Mouse (Mus musculus): ENCODE measurements around the gene Acsf2. TPM values are rescaled to one million over a fixed set of nuclear protein-coding genes. Genes with fewer than 3 reads are reported as not detected.

Acsf2 gene
- polyA plus RNA-seq, 1 experiment from 2014 or later = 1.6 TPM

GRCm38 (mm10) chr11:94539761-94540160 is 61.9 kb downstream of the Acsf2 start:
- 82% methylated on average over 7 of the region's 7 CpGs for WGBS
- Histone ChIP-seq H3K27ac (no peak overlapping the region), H3K4me1 (replicated peaks) (peaks cover 12% of the 10 kb centered on the region), H3K9me3 (no peaks in the 10 kb centered on the region), H3K9ac (no peak overlapping the region), H3K4me3 (no peak overlapping the region), H3K4me2 (no peak overlapping the region), H3K27me3 (no peaks in the 10 kb centered on the region), H3K36me3 (peaks cover 9% of the 10 kb centered on the region; the same call in 1 of the 2 replicates)
- no peak for ATAC-seq (ENCODE audit: low FRiP score)

GRCm38 (mm10) chr11:94538733-94539292 is 62.9 kb downstream of the Acsf2 start:
- no peaks in the 10 kb centered on the region for H3K9me3 ChIP-seq
- no peaks in the 10 kb centered on the region for H3K27me3 ChIP-seq
- no peak for ATAC-seq (ENCODE audit: low FRiP score)
- H3K4me1 ChIP-seq (replicated peaks) = peaks cover 6% of the 10 kb centered on the region; the same call in 1 of the 2 replicates
- peaks cover 9% of the 10 kb centered on the region; the same call in 1 of the 2 replicates for H3K36me3 ChIP-seq
- no peak overlapping the region for H3K4me2 ChIP-seq
- H3K27ac ChIP-seq = no peak overlapping the region
- H3K4me3 ChIP-seq = no peak overlapping the region
- 70% methylated on average over 8 of the region's 8 CpGs for WGBS
- no peak overlapping the region; the same call in 1 of the 2 replicates for H3K9ac ChIP-seq

- Histone ChIP-seq H3K4me2 (no peak overlapping the region), H3K9ac (no peak overlapping the region), H3K27ac (no peak overlapping the region), H3K9me3 (no peaks in the 10 kb centered on the region), H3K4me3 (no peak overlapping the region), H3K36me3 (no peaks in the 10 kb centered on the region), H3K27me3 (no peaks in the 10 kb centered on the region), H3K4me1 (replicated peaks) (peaks cover 6% of the 10 kb centered on the region; the same call in 1 of the 2 replicates)
- ATAC-seq (ENCODE audit: low FRiP score) = no peak
- 73% methylated on average over 8 of the region's 8 CpGs for WGBS
Observed at GRCm38 (mm10) chr11:94533171-94533570, 68.5 kb downstream of the Acsf2 start.

GRCm38 (mm10) chr11:94528879-94529278 is 72.8 kb downstream of the Acsf2 start:
- no peaks in the 10 kb centered on the region for H3K36me3 ChIP-seq
- 57% methylated on average over 3 of the region's 3 CpGs for WGBS
- no peak overlapping the region for H3K9ac ChIP-seq
- no peak overlapping the region for H3K27ac ChIP-seq
- no peaks in the 10 kb centered on the region for H3K27me3 ChIP-seq
- H3K4me2 ChIP-seq = no peak overlapping the region
- 0 out of 2 replicates have a peak, but pooled peaks cover 9% of the 10 kb centered on the region for H3K4me1 ChIP-seq (replicated peaks)
- H3K9me3 ChIP-seq = no peaks in the 10 kb centered on the region
- H3K4me3 ChIP-seq = no peak overlapping the region
- ATAC-seq (ENCODE audit: low FRiP score) = no peak

GRCm38 (mm10) chr11:94526171-94526879 is 75.3 kb downstream of the Acsf2 start:
- Histone ChIP-seq H3K27me3 (no peaks in the 10 kb centered on the region), H3K4me1 (replicated peaks) (peaks cover 13% of the 10 kb centered on the region; the same call in 1 of the 2 replicates), H3K36me3 (no peaks in the 10 kb centered on the region), H3K9ac (no peak overlapping the region), H3K9me3 (no peaks in the 10 kb centered on the region), H3K4me3 (no peak overlapping the region), H3K27ac (no peak overlapping the region), H3K4me2 (no peak overlapping the region)
- 37% methylated on average over 9 of the region's 9 CpGs for whole genome bisulfite sequencing
- ATAC-seq (ENCODE audit: low FRiP score) = no peak

GRCm38 (mm10) chr11:94521219-94521843 is 80.3 kb downstream of the Acsf2 start, which contains the start of gene Mycbpap:
TSS of gene Mycbpap (minus strand) at chr11:94521742.
- under 1% methylated on average over 42 of the region's 42 CpGs for WGBS
- peak; percentile 75 for ATAC-seq (ENCODE audit: low FRiP score)

GRCm38 (mm10) chr11:94513452-94513851 is 88.2 kb downstream of the Acsf2 start:
- WGBS = 63% methylated on average over 9 of the region's 9 CpGs
- Histone ChIP-seq H3K27me3 (no peaks in the 10 kb centered on the region), H3K9ac (no peak overlapping the region), H3K4me3 (no peak overlapping the region), H3K9me3 (no peaks in the 10 kb centered on the region), H3K27ac (no peak overlapping the region), H3K4me1 (replicated peaks) (no peaks in the 10 kb centered on the region), H3K4me2 (no peak overlapping the region), H3K36me3 (0 out of 2 replicates have a peak, but pooled peaks cover 2% of the 10 kb centered on the region)
- ATAC-seq (ENCODE audit: low FRiP score) = no peak

More at GRCm38 (mm10) chr11:94521219-94521843, 80.3 kb downstream of the Acsf2 start, which contains the start of gene Mycbpap:
- Histone ChIP-seq H3K4me2 (peak within 1 kb of the TSS; percentile 83), H3K9ac (peak within 1 kb of the TSS; percentile 76), H3K36me3 (no peaks in the 10 kb centered on the region), H3K27ac (no peak within 1 kb of the TSS), H3K27me3 (no peaks in the 10 kb centered on the region), H3K4me3 (peak within 1 kb of the TSS; percentile 48), H3K4me1 (replicated peaks) (peaks cover 19% of the 10 kb centered on the region), H3K9me3 (no peaks in the 10 kb centered on the region)

GRCm38 (mm10) chr11:94508976-94509375 is 92.7 kb downstream of the Acsf2 start:
- no peaks in the 10 kb centered on the region for H3K27me3 ChIP-seq
- WGBS = 92% methylated on average over 10 of the region's 10 CpGs
- H3K4me3 ChIP-seq = no peak overlapping the region
- no peaks in the 10 kb centered on the region for H3K9me3 ChIP-seq
- H3K36me3 ChIP-seq = 0 out of 2 replicates have a peak, but pooled peaks cover 2% of the 10 kb centered on the region
- H3K4me2 ChIP-seq = no peak overlapping the region
- no peak overlapping the region for H3K27ac ChIP-seq
- H3K4me1 ChIP-seq (replicated peaks) = no peaks in the 10 kb centered on the region
- no peak overlapping the region for H3K9ac ChIP-seq
- no peak for ATAC-seq (ENCODE audit: low FRiP score)

Other genes starting within 250 kb of the Acsf2 start
- gene Abcc3, start 208.9 kb downstream of the Acsf2 start, polyA plus RNA-seq (2015; fragmentation: Nextera tagmentation; extraction: Ambion mirVana) = 0.50 and 0.77 TPM in 2 replicates
- gene Cacna1g, start 127.7 kb downstream of the Acsf2 start, polyA plus RNA-seq (2015; fragmentation: Nextera tagmentation; extraction: Ambion mirVana) = 13.6 and 14.2 TPM in 2 replicates
- gene Spata20, start 115.7 kb downstream of the Acsf2 start, polyA plus RNA-seq (2015; fragmentation: Nextera tagmentation; extraction: Ambion mirVana) = 0.17 and 0.56 TPM in 2 replicates
- gene Epn3, start 101.9 kb downstream of the Acsf2 start, polyA plus RNA-seq (2015; fragmentation: Nextera tagmentation; extraction: Ambion mirVana) = 0.44 and 0.90 TPM in 2 replicates
- gene Mycbpap, start 80.1 kb downstream of the Acsf2 start, polyA plus RNA-seq (2015; fragmentation: Nextera tagmentation; extraction: Ambion mirVana) = 3.2 and 3.8 TPM in 2 replicates
- gene Rsad1, start 52.6 kb downstream of the Acsf2 start, polyA plus RNA-seq (2015; fragmentation: Nextera tagmentation; extraction: Ambion mirVana) = 4.7 and 5.1 TPM in 2 replicates
- 0.32 and 0.38 TPM in 2 replicates for gene Chad, start 36.8 kb downstream of the Acsf2 start, polyA plus RNA-seq (2015; fragmentation: Nextera tagmentation; extraction: Ambion mirVana)
- gene Lrrc59, start 27.9 kb upstream of the Acsf2 start, polyA plus RNA-seq (2015; fragmentation: Nextera tagmentation; extraction: Ambion mirVana) = 155 and 163 TPM in 2 replicates
- gene Mrpl27, start 51.9 kb upstream of the Acsf2 start, polyA plus RNA-seq (2015; fragmentation: Nextera tagmentation; extraction: Ambion mirVana) = 144 and 152 TPM in 2 replicates
- 6.2 and 6.4 TPM in 2 replicates for gene Eme1, start 52.1 kb upstream of the Acsf2 start, polyA plus RNA-seq (2015; fragmentation: Nextera tagmentation; extraction: Ambion mirVana)
- gene Xylt2, start 75.6 kb upstream of the Acsf2 start, polyA plus RNA-seq (2015; fragmentation: Nextera tagmentation; extraction: Ambion mirVana) = 12.2 TPM in 2 replicates
- 0.09 and 0.12 TPM in 2 replicates for gene Gm11541, start 102.6 kb upstream of the Acsf2 start, polyA plus RNA-seq (2015; fragmentation: Nextera tagmentation; extraction: Ambion mirVana)
- gene Cdc34b, start 139.9 kb upstream of the Acsf2 start, polyA plus RNA-seq (2015; fragmentation: Nextera tagmentation; extraction: Ambion mirVana) = 0.14 TPM in 1 of 2 replicates, not detected in the other
- not detected in 2 replicates for gene Tmem92, start 180.8 kb upstream of the Acsf2 start, polyA plus RNA-seq (2015; fragmentation: Nextera tagmentation; extraction: Ambion mirVana)